Mouse (Mus musculus) testis, adult 2 months (tissue): ENCODE results near the gene Ptpre.

Experiments used
- CTCF ChIP-seq: fragments of 200-500 bp; IDR thresholded peaks from 2 replicates; pipeline ENCODE4 v1.5.1; 2012; ENCODE audit warnings: low read depth, mild to moderate bottlenecking, inconsistent platforms, low read length, moderate library complexity; ENCODE audit not compliant: control insufficient read depth, insufficient read depth, insufficient replicate concordance
- POLR2A ChIP-seq: fragments of 200-500 bp; IDR thresholded peaks from 2 replicates; pipeline ENCODE4 v1.6.1; 2012; ENCODE audit warnings: low read depth, mild to moderate bottlenecking, inconsistent platforms, low read length, moderate library complexity; ENCODE audit not compliant: control insufficient read depth

GRCm38 (mm10) chr7:135534548-135535189 lies 2.6 kb upstream of the Ptpre start:
- TF ChIP-seq POLR2A, result no peak
- no peak for TF ChIP-seq CTCF
